Mouse (Mus musculus) cerebellum, adult 11-12 months (tissue): ENCODE data around the gene Ces3b.
A peak's percentile ranks its signal among the peaks of the same experiment; 100 is the strongest.
"Not testable (repeated sequence)": the region's sequence is repeated elsewhere in the genome, so short reads cannot be mapped to it uniquely, and the experiment has no call there.

Experiments
- DNase-seq: peaks from one replicate; pipeline ENCODE4 v3.0.0; 2022

Ces3b gene

GRCm38 (mm10) chr8:105083449-105084050 lies at the start of gene Ces3b:
TSS of gene Ces3b (plus strand) at chr8:105083753.
- DNase-seq: no peak

GRCm38 (mm10) chr8:105043510-105043909 lies 40.0 kb upstream of the Ces3b start:
- DNase-seq: no peak

GRCm38 (mm10) chr8:105045824-105046401 lies 37.6 kb upstream of the Ces3b start:
- no peak for DNase-seq

- no peak for DNase-seq
Measured at GRCm38 (mm10) chr8:105048371-105048854, 35.1 kb upstream of the Ces3b start, which contains the start of gene Ces3a. TSS of gene Ces3a (plus strand) at chr8:105048601.

- no peak for DNase-seq
Measured at GRCm38 (mm10) chr8:105056211-105056610, 27.3 kb upstream of the Ces3b start.

- DNase-seq: no peak
Measured at GRCm38 (mm10) chr8:105060056-105060455, 23.5 kb upstream of the Ces3b start.

- no peak for DNase-seq
Measured at GRCm38 (mm10) chr8:105066761-105067160, 16.8 kb upstream of the Ces3b start.

- DNase-seq: not testable (repeated sequence)
Measured at GRCm38 (mm10) chr8:105067905-105068304, 15.6 kb upstream of the Ces3b start.

- no peak for DNase-seq
Measured at GRCm38 (mm10) chr8:105068971-105069370, 14.6 kb upstream of the Ces3b start.

- DNase-seq: no peak
Measured at GRCm38 (mm10) chr8:105076601-105077000, 7.0 kb upstream of the Ces3b start.

GRCm38 (mm10) chr8:105077071-105077470 lies 6.5 kb upstream of the Ces3b start:
- DNase-seq: no peak

- no peak for DNase-seq
Measured at GRCm38 (mm10) chr8:105078591-105078990, 5.0 kb upstream of the Ces3b start.

- DNase-seq: no peak
Measured at GRCm38 (mm10) chr8:105080814-105081336, 2.7 kb upstream of the Ces3b start.

GRCm38 (mm10) chr8:105088166-105088565 lies 4.6 kb downstream of the Ces3b start:
- not testable (repeated sequence) for DNase-seq

- no peak for DNase-seq
Measured at GRCm38 (mm10) chr8:105088581-105088980, 5.0 kb downstream of the Ces3b start.

- DNase-seq: no peak
Measured at GRCm38 (mm10) chr8:105093992-105094391, 10.4 kb downstream of the Ces3b start.

- DNase-seq: not testable (repeated sequence)
Measured at GRCm38 (mm10) chr8:105102101-105102785, 18.7 kb downstream of the Ces3b start.

GRCm38 (mm10) chr8:105103701-105104100 lies 20.1 kb downstream of the Ces3b start:
- DNase-seq: not testable (repeated sequence)

- no peak for DNase-seq
Measured at GRCm38 (mm10) chr8:105104220-105104619, 20.7 kb downstream of the Ces3b start.

GRCm38 (mm10) chr8:105129864-105130263 lies 46.3 kb downstream of the Ces3b start:
- no peak for DNase-seq

- no peak for DNase-seq
Measured at GRCm38 (mm10) chr8:105131509-105131908, 48.0 kb downstream of the Ces3b start, which contains the start of gene Ces4a. TSS of gene Ces4a (plus strand) at chr8:105131800.

GRCm38 (mm10) chr8:105138423-105138822 lies 54.9 kb downstream of the Ces3b start:
- peak; percentile 17 for DNase-seq

GRCm38 (mm10) chr8:105142395-105142794 lies 58.8 kb downstream of the Ces3b start:
- DNase-seq: no peak
